Mouse (Mus musculus): ENCODE results near the gene Cct2.
A peak's percentile ranks its signal among the peaks of the same experiment; 100 is the strongest.
"Not testable (repeated sequence)": the region's sequence is repeated elsewhere in the genome, so short reads cannot be mapped to it uniquely, and the experiment has no call there.

The Cct2 gene

GRCm38 (mm10) chr10:117049961-117050597, 13.5 kb downstream of the Cct2 start:
- DNase-seq, result no peak

- DNase-seq, result no peak
Observed at GRCm38 (mm10) chr10:117049253-117049652, 14.4 kb downstream of the Cct2 start.

DNA sequence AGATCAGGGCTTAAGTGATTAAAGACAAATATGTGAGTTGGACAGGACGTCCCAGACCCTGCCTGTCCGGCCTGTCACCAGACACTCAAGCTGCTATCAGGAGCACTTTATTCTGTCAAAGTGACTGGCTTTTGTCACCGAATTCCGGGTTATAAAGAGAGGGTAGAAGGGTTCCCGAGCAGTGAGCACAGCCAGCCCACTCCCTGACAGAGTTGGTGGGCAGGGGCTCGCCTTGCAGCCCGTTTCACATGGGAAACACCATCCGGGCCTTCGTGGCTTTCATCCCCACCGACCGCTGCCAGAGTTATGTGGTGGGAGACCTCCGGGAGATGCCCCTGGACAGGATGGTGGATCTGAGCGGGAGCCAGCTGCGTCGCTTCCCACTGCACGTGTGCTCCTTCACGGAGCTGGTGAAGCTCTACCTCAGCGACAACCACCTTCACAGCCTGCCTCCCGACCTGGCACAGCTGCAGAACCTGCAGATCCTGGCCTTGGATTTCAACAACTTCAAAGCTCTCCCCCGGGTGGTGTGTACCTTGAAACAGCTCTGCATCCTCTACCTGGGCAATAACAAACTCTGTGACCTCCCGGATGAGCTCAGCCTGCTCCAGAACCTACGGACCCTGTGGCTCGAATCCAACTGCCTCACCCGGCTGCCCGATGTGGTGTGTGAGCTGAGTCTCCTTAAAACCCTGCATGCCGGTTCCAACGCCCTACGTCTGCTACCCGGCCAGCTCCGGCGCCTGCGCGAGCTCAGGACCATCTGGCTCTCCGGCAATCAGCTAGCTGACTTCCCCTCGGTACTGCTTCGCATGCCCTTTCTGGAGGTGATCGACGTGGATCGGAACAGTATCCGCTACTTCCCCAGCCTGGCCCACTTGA, 18.2 kb downstream of the Cct2 start, which contains the start of gene Lrrc10:
Gene Lrrc10, plus strand, starts transcription at position 167 of the 882 bp plus-strand sequence.
- no peak for DNase-seq

- not testable (repeated sequence) for DNase-seq
Observed at GRCm38 (mm10) chr10:117043497-117044166, 20.0 kb downstream of the Cct2 start.

DNA sequence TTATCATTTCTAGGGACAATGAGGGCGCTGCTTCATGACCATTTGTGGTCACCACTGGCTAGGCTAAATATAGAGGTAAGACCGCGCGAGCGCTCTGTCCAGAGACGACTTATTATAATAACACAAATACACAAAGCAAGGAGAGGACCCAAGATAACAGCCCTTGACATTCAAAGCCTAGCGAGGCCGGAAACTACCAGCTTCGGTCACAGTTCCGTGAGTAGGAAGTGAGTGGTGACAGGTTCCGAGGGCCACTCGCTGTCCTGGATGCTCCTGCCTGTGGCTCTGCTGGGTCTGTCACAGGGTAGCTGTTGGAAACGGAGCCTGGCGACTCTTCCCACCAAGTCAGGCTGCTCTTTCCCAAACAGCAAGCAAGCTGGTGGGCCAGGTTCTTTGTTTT, 21.3 kb downstream of the Cct2 start:
- DNase-seq, result no peak

DNA sequence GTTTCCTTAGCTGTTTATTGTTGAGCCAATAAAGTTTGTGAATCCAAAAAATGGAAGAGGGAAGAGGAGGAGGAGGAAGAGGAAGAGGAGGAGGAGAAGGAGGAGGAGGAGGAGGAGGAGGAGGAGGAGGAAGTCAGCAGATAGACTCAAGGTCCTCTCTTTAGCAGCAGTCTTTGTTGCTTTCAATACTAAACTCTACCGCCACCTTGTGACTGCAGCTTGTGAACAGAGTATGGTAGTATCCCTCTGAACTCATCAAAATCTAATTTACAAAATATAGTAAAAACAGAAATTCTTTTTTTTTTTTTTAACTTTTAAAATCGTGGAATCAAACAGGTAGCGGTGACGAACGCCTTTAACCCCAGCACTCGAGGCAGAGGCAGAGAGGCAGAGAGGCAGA, 23.3 kb downstream of the Cct2 start:
- no peak for DNase-seq

DNA sequence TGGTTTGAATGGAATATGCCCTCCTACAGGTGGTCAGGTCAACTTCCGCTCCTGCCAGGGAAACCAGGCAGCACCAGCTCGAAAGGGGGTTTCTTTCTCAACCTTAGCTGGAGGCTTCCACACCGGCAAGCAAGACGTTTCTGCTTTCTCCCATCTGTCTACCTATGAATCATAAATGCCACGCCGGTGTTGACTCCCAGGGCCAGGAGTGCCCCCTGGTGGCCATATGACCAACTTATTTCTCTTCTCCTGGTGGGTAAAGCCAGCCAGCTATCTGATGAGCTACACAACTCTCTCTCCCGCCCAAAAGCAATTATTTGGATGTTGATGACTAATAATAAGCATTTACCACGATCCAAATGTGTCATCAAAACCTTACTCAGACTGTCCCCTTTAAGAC, 29.8 kb downstream of the Cct2 start:
- peak; percentile 60 for DNase-seq

DNA sequence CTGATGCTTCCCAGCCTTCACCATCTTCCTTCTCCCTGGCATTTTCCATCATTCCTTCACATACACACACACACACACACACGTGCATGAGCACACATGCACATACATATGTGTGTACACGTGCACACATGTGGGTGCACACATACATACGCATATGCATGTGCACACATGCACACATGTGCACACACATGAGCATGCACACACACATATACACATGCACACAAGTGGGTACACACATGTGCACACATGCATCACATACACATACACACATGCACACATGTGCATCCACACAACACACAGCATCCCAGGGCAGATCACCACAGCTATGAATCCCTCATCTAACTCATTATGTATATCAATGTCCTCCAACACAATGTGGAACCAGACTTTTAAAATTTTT, 32.5 kb downstream of the Cct2 start:
- no peak for DNase-seq

- DNase-seq, result no peak
Observed at GRCm38 (mm10) chr10:117026176-117026575, 37.4 kb downstream of the Cct2 start.

GRCm38 (mm10) chr10:117025776-117026175, 37.8 kb downstream of the Cct2 start:
- not testable (repeated sequence) for DNase-seq

DNA sequence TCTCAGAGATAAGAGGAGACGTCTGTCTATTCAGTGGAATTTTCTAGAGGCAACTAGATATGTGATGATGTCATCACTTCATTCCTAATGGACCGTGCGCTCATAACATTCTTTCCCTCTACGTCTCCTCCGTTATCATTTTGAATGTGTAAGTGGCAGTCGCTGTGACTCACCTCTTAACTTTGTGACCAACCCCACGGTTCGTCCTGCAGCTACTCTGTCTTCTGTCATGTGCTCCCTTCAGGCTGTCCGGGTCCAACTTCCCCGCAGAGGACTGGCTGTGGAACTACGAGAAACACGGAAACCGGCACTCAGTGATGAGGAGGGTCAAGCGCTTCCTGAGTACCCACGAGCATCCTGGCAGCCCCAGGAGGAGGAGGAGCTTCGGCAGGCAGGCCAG, 39.9 kb downstream of the Cct2 start:
- no peak for DNase-seq

DNA sequence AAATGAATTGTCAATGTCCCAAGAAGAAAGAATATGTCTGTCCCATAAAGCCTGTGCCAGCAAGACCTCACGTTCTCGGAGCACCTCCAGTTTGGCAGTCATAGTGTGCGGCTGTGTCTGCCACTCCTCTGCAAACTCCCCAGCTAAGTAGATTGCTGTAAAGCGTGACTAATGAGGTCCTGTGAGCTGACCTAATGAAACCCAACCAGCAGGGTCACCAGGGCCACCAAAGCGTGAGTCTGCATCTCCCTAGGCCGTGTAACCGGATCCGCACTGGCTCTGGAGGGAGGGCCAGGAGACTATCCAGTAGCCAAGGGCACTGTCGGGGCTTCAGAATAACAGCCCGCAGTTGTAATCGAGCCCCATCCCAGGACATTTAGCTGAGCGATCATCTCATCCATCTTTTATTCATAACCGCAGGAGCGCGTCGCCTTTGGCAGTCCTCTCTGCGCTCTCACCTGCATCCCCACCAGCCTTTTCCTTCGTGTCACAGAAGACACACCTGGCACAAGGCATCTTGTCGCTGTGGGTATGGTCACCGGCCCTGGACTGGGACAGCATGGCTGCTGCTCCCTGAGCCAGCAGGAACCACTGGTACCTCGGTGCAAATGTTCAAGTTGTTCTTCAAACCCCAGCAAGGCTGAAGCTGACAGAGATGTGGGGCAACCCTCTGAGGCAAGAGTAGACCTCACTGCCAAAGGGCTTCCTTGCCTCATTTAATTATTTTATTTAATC, 42.4 kb downstream of the Cct2 start:
- DNase-seq, result no peak

DNA sequence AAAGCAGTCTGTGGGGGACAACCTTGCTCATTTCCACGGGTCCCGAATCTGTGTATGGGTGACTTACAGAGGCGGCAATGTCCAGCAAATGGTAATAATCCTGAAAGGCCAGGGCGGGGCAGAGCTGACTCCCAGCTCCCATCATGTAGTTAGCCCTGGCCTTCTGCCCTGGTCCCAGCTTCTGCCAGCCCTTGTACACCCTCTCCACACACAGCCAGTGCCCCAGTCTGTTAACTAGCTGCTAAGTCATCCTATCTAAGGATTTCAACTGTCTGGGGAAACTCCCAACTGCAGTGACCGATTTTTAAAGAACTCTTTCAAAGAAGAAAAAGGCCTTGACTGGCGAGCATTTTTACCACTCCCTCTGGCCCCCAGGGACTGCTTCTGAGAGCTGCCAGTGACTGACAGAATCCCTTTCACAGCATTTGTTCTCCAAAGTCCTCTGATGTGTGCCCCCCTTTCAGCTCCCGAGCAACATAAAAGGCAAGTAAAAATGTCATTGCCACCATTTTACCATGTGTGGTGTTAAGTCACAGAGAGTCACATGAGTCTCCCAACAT, 45.3 kb downstream of the Cct2 start:
- DNase-seq, result no peak

- DNase-seq, result no peak
Observed at GRCm38 (mm10) chr10:117014565-117014964, 49.0 kb downstream of the Cct2 start.

- peak; percentile 42 for DNase-seq
Observed at GRCm38 (mm10) chr10:117013689-117014390, 49.8 kb downstream of the Cct2 start.

GRCm38 (mm10) chr10:117011047-117011446, 52.6 kb downstream of the Cct2 start:
- no peak for DNase-seq

- no peak for DNase-seq
Observed at GRCm38 (mm10) chr10:117009691-117010090, 53.9 kb downstream of the Cct2 start.

GRCm38 (mm10) chr10:117005707-117006464, 57.7 kb downstream of the Cct2 start:
- no peak for DNase-seq

GRCm38 (mm10) chr10:117004695-117005094, 58.9 kb downstream of the Cct2 start:
- DNase-seq, result no peak
